Mouse (Mus musculus) liver, postnatal 0 days (tissue): ENCODE measurements around the gene Efnb2. TPM values are rescaled to one million over a fixed set of nuclear protein-coding genes. Genes with fewer than 3 reads are reported as not detected.

Source experiments
- ATAC-seq: fragments of 200-750 bp; cut with Nextera tagmentation; 2 replicates; pipeline ENCODE4 v1.8.0; 2017; ENCODE audit warnings: mild to moderate bottlenecking, moderate library complexity
- DNase-seq: peaks from one replicate; pipeline ENCODE4 v3.0.0-alpha.2; 2016
- H3K27ac ChIP-seq: fragments of 300-500 bp; sonication (generic); 2 replicates; pipeline ENCODE4 v1.5.1; 2014; ENCODE audit warnings: antibody characterized with exemption, moderate library complexity, mild to moderate bottlenecking, low read depth
- H3K27me3 ChIP-seq: fragments of 300-500 bp; sonication (generic); 2 replicates; pipeline ENCODE4 v1.6.1; 2014; ENCODE audit warnings: low read length, control low read depth, mixed read lengths; ENCODE audit not compliant: insufficient read depth
- H3K36me3 ChIP-seq: fragments of 300-500 bp; sonication (generic); replicated peaks from 2 replicates; pipeline ENCODE4 v1.6.1; 2014; ENCODE audit warnings: mild to moderate bottlenecking, control low read depth, low read length, moderate library complexity, mixed read lengths; ENCODE audit not compliant: insufficient read depth
- H3K4me1 ChIP-seq: fragments of 300-500 bp; sonication (generic); 2 replicates; pipeline ENCODE4 v1.6.1; 2014; ENCODE audit warnings: antibody characterized with exemption, mild to moderate bottlenecking, control low read depth; ENCODE audit not compliant: insufficient read depth
- H3K4me2 ChIP-seq: fragments of 300-500 bp; sonication (generic); 2 replicates; pipeline ENCODE4 v1.6.1; 2014; ENCODE audit warnings: low read depth, mild to moderate bottlenecking, low read length, moderate library complexity, mixed read lengths
- H3K4me3 ChIP-seq: fragments of 300-500 bp; sonication (generic); 2 replicates; pipeline ENCODE4 v1.5.1; 2014; ENCODE audit warnings: low read depth, low read length
- H3K9ac ChIP-seq: fragments of 300-500 bp; sonication (generic); replicated peaks from 2 replicates; pipeline ENCODE4 v1.6.1; 2014; ENCODE audit warnings: mild to moderate bottlenecking, moderate library complexity
- H3K9me3 ChIP-seq: fragments of 300-500 bp; sonication (generic); 2 replicates; pipeline ENCODE4 v1.6.1; 2016; ENCODE audit warnings: mild to moderate bottlenecking, control low read depth, low read length, mixed read lengths
- CTCF ChIP-seq: sonication (generic); IDR thresholded peaks from 2 replicates; pipeline ENCODE4 v1.5.1; 2016; ENCODE audit warnings: antibody characterized with exemption, low read depth
- EP300 ChIP-seq: IDR thresholded peaks from 2 replicates; pipeline ENCODE4 v1.6.1; 2016; ENCODE audit warnings: antibody characterized with exemption, low read depth, mild to moderate bottlenecking
- WGBS: fragments of 180-500 bp; shearing (Covaris S2); extraction: QIAGEN DNeasy Blood & Tissue Kit; methylation state at CpG from one replicate; pipeline ENCODE4 v1.1.7; 2014; ENCODE audit not compliant: insufficient replicate concordance; 5-methylcytosine and 5-hydroxymethylcytosine counted together
- polyA plus RNA-seq: library from polyadenylated mRNA; unstranded; fragments of >200 nt; fragmentation: Nextera tagmentation; extraction: Ambion mirVana; gene quantifications from 2 replicates; pipeline ENCODE4 v1.2.1, GENCODE M21; 2015

Gene Efnb2
- polyA plus RNA-seq, 1 experiment from 2014 or later: 1.0 TPM

DNA sequence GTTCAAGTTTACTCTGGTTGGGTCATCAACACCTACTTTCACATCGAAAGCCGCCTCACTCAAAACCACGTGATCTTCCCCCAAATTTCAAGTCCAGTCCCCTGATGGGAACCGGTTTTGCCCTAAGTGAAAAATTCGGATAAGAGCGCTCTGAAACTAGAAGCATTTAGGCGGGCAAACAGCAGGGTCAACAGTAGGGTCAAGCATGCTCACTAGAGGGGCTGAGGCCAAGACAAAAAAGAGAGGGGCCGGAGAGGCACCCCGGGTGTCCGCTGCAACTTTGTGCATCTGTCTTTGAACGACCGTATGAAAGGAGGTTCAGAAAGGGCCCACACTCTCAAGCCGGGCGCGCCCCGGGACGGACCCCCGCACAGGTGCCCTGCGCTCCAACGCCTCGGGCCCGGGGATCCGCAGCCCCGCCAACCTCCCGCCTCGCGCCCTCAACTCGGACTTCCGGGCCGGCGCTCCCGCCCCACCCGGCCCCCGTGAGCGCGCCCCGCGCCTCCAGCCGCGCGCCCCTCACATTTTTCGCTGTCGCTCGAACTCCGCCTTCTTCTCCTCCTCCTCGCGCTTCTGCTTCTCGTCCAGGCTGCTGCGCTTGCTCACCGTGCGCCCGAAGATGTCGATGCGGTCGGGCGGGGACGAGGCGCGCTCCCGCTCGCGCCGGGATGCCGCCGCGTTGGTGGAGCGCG lies 28.6 kb upstream of the Efnb2 start:
- Histone ChIP-seq H3K36me3 (no peaks in the 10 kb centered on the region), H3K4me2 (peak overlapping the region; percentile 83), H3K27ac (peak overlapping the region; percentile 97), H3K27me3 (no peaks in the 10 kb centered on the region), H3K4me3 (peak overlapping the region; percentile 94), H3K9ac (peak overlapping the region; percentile 100), H3K4me1 (peaks cover 36% of the 10 kb centered on the region), H3K9me3 (no peaks in the 10 kb centered on the region)
- under 1% methylated on average over 56 of the region's 68 CpGs for WGBS
- ATAC-seq (peak; percentile 78), DNase-seq (peak; percentile 72)
- TF ChIP-seq CTCF: no peak
- TF ChIP-seq EP300: no peak

DNA sequence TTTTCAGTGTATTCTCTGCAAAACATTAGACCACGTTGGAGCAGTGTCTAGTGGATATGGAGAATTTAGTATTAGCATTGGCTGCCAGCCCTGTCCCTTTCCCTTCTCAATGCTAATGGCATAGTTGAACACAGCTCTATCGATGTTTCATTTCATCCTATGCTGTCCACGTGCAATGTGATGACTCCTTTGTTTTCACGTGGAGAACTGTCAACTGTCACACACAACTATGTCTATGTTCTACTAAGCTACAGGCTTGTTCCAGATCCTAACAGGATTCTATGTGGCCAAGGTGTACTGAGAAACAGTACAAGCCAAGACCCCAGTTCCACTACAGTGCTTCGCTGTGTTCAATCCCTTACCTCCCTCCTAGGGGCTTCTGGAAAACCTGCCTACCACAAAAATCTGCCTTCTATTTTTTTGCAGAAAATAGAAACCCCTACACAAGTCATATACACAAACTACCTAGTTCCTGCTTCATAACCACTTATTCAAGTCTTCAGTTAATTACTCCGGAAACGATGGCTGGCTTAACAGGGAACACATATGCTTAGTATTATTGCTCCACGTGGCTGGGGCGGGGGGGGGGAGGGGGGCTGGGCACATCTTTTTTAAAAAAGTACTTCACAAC lies 27.9 kb upstream of the Efnb2 start:
- DNase-seq (no peak), ATAC-seq (no peak)
- 3% methylated on average over 9 of the region's 9 CpGs for WGBS
- Histone ChIP-seq H3K4me3 (peak overlapping the region; percentile 94), H3K36me3 (no peaks in the 10 kb centered on the region), H3K27ac (no peak overlapping the region), H3K9me3 (no peaks in the 10 kb centered on the region), H3K4me2 (peak overlapping the region; percentile 83), H3K4me1 (peaks cover 36% of the 10 kb centered on the region), H3K27me3 (no peaks in the 10 kb centered on the region), H3K9ac (peak overlapping the region; percentile 100)
- TF ChIP-seq EP300: no peak

DNA sequence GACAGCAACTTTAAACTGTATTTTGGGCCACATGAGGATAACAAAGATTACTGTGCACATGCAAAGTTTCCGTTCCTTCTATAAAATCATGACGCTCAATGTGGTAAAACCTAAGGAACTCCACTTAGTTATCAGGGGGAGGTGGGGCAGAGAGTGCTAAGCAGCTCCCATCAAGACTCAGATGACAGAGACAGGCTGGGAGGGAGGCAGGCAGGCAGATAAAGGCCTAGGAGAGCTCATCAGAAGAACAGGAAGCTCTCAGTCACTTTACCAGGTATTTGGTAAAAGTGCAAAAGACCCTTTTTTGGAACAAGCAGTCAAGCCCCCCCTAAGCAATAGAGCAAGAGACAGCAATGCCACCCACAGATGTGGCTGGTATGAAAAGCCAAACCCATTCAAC lies 24.5 kb upstream of the Efnb2 start:
- Histone ChIP-seq H3K27me3 (no peaks in the 10 kb centered on the region), H3K27ac (no peak overlapping the region), H3K9ac (no peak overlapping the region), H3K9me3 (no peaks in the 10 kb centered on the region), H3K36me3 (peaks cover 23% of the 10 kb centered on the region), H3K4me2 (no peak overlapping the region), H3K4me1 (peaks cover 34% of the 10 kb centered on the region), H3K4me3 (no peak overlapping the region)
- DNase-seq (no peak), ATAC-seq (no peak)
- WGBS: 56% methylated on average over 2 of the region's 2 CpGs
- no peak for TF ChIP-seq CTCF
- no peak for TF ChIP-seq EP300

DNA sequence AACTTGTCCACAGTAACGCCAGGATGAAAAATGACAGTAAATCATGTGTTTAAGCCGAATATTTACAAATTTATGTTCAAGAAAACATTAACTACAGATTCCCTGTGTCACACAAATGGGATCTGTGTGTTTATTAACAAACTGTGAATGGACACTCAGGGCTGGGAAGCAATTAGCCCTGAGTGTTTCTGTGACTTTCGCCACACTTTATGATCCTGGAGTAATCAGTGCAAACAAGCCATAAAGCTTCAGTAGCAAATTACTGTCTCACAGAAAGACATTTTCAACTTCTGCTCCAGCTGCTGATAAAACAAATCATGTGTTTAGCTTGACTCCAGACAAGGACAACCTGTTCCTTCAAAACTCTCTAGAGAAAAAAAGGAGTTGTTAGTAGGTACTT lies 21.7 kb upstream of the Efnb2 start:
- no peak overlapping the region for H3K4me3 ChIP-seq
- H3K4me2 ChIP-seq: no peak overlapping the region
- H3K9me3 ChIP-seq: no peaks in the 10 kb centered on the region
- H3K27me3 ChIP-seq: no peaks in the 10 kb centered on the region
- H3K36me3 ChIP-seq: peaks cover 49% of the 10 kb centered on the region
- no peak for TF ChIP-seq CTCF
- TF ChIP-seq EP300: no peak
- H3K9ac ChIP-seq: no peak overlapping the region
- WGBS: 84% methylated on average over 3 of the region's 3 CpGs
- no peak overlapping the region for H3K27ac ChIP-seq
- ATAC-seq (no peak), DNase-seq (no peak)
- peaks cover 19% of the 10 kb centered on the region for H3K4me1 ChIP-seq

DNA sequence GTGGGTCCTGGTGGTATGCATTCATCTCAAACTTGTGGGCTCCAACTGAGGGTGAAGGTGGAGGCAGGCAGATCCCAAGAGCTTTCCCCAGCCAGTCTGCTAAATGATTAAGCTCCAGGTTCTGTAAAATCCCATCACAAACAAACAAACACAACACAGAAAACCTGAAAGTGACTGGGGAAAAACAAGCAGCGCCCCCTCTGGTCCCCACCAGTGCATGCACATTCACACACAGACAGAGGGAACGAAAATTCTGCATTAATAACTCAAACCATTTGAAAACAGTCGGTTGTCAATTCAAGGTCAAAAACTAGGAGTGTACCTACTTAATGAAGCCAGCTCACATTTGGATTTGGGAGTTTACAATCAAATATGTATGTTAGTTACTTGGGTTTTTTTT lies 17.2 kb upstream of the Efnb2 start:
- no peak overlapping the region for H3K27ac ChIP-seq
- no peaks in the 10 kb centered on the region for H3K27me3 ChIP-seq
- H3K4me2 ChIP-seq: no peak overlapping the region
- H3K9me3 ChIP-seq: no peaks in the 10 kb centered on the region
- H3K4me3 ChIP-seq: no peak overlapping the region
- ATAC-seq (no peak), DNase-seq (no peak)
- no peaks in the 10 kb centered on the region for H3K4me1 ChIP-seq
- 86% methylated on average over 3 of the region's 3 CpGs for WGBS
- peaks cover 63% of the 10 kb centered on the region for H3K36me3 ChIP-seq
- TF ChIP-seq CTCF (peak; percentile 23; the same call in 1 of the 2 replicates), EP300 (no peak)
- no peak overlapping the region for H3K9ac ChIP-seq

DNA sequence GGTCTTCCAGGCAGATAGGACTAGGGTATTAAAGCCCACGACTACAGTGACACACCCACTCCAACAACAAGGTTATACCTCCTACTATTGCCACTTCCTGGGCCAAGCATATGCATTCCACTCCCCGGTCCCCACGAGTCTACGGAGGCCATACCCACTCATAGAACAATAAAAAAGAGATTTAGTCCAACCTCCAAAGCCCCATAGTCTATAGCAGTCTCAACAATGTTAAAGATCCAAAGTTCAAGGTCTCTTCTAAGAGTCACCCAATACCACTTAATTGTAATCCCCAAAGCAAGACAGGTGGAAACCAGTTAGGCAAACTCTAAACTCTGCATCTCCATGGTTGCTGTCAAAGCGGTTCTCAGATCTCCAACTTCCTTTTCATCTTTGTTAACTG lies 13.8 kb upstream of the Efnb2 start:
- WGBS: 80% methylated on average over 5 of the region's 5 CpGs
- Histone ChIP-seq H3K9ac (no peak overlapping the region), H3K27ac (no peak overlapping the region), H3K4me1 (no peaks in the 10 kb centered on the region), H3K4me3 (no peak overlapping the region), H3K9me3 (no peaks in the 10 kb centered on the region), H3K4me2 (no peak overlapping the region), H3K27me3 (no peaks in the 10 kb centered on the region), H3K36me3 (peaks cover 54% of the 10 kb centered on the region)
- TF ChIP-seq EP300: no peak
- DNase-seq (no peak), ATAC-seq (no peak)
